Mouse (Mus musculus) neural tube, embryonic 14.5 days (tissue): ENCODE results near the gene Ccser1. TPM values are rescaled to one million over a fixed set of nuclear protein-coding genes. Genes with fewer than 3 reads are reported as not detected.

Experiments used
- ATAC-seq: fragments of 200-750 bp; cut with Nextera tagmentation; 2 replicates; pipeline ENCODE4 v1.8.0; 2017; ENCODE audit warnings: low read depth, mild to moderate bottlenecking, moderate TSS enrichment, moderate library complexity
- H3K27ac ChIP-seq: fragments of 300-500 bp; sonication (generic); 2 replicates; pipeline ENCODE4 v1.5.1; 2014; ENCODE audit warnings: low read depth, mild to moderate bottlenecking, control low read depth, low read length, moderate library complexity, mixed read lengths
- H3K27me3 ChIP-seq: fragments of 300-500 bp; sonication (generic); 2 replicates; pipeline ENCODE4 v1.6.1; 2014; ENCODE audit warnings: low read length; ENCODE audit not compliant: control insufficient read depth, insufficient read depth
- H3K36me3 ChIP-seq: fragments of 300-500 bp; sonication (generic); 2 replicates; pipeline ENCODE4 v1.6.1; 2014; ENCODE audit warnings: low read length, mixed read lengths; ENCODE audit not compliant: control insufficient read depth, insufficient read depth
- H3K4me1 ChIP-seq: fragments of 300-500 bp; sonication (generic); 2 replicates; pipeline ENCODE4 v1.6.1; 2014; ENCODE audit warnings: low read length; ENCODE audit not compliant: control insufficient read depth, insufficient read depth
- H3K4me2 ChIP-seq: fragments of 300-500 bp; sonication (generic); 2 replicates; pipeline ENCODE4 v1.6.1; 2014; ENCODE audit warnings: mild to moderate bottlenecking, low read depth, low read length, control low read depth
- H3K4me3 ChIP-seq: fragments of 300-500 bp; sonication (generic); 2 replicates; pipeline ENCODE4 v1.5.1; 2014; ENCODE audit warnings: low read depth, low read length, control low read depth, mixed read lengths
- H3K9ac ChIP-seq: fragments of 300-500 bp; sonication (generic); replicated peaks from 2 replicates; pipeline ENCODE4 v1.6.1; 2014; ENCODE audit warnings: low read depth, mild to moderate bottlenecking, control low read depth, low read length, mixed read lengths
- H3K9me3 ChIP-seq: fragments of 300-500 bp; sonication (generic); 2 replicates; pipeline ENCODE4 v1.6.1; 2016; ENCODE audit warnings: low read length; ENCODE audit not compliant: control insufficient read depth
- WGBS: fragments of 180-500 bp; shearing (Covaris S2); extraction: QIAGEN DNeasy Blood & Tissue Kit; methylation state at CpG from one replicate; pipeline ENCODE4 v1.1.7; 2014; 5-methylcytosine and 5-hydroxymethylcytosine counted together
- polyA plus RNA-seq: library from polyadenylated mRNA; unstranded; fragments of >200 nt; fragmentation: Nextera tagmentation; extraction: Ambion mirVana; gene quantifications from 2 replicates; pipeline ENCODE4 v1.2.1, GENCODE M21; 2014

The Ccser1 gene
- polyA plus RNA-seq, 1 experiment from 2014 or later = 37.5 TPM

- Histone ChIP-seq H3K27ac (no peak overlapping the region), H3K4me1 (no peaks in the 10 kb centered on the region), H3K36me3 (no peaks in the 10 kb centered on the region), H3K4me3 (no peak overlapping the region), H3K4me2 (no peak overlapping the region), H3K27me3 (no peaks in the 10 kb centered on the region), H3K9ac (no peak overlapping the region), H3K9me3 (no peaks in the 10 kb centered on the region)
- 91% methylated on average over 5 of the region's 5 CpGs for WGBS
- no peak; the same call in 1 of the 2 replicates for ATAC-seq
Observed at GRCm38 (mm10) chr6:61493386-61493785, 313.3 kb downstream of the Ccser1 start.

- H3K9me3 ChIP-seq = no peaks in the 10 kb centered on the region
- no peaks in the 10 kb centered on the region for H3K4me1 ChIP-seq
- no peak overlapping the region for H3K27ac ChIP-seq
- H3K9ac ChIP-seq = no peak overlapping the region
- no peak for ATAC-seq
- no peak overlapping the region for H3K4me3 ChIP-seq
- no peaks in the 10 kb centered on the region for H3K36me3 ChIP-seq
- WGBS = 74% methylated on average over 2 of the region's 2 CpGs
- no peaks in the 10 kb centered on the region for H3K27me3 ChIP-seq
- H3K4me2 ChIP-seq = no peak overlapping the region
Observed at GRCm38 (mm10) chr6:61515310-61515709, 335.2 kb downstream of the Ccser1 start.

- WGBS = 79% methylated on average over 2 of the region's 2 CpGs
- Histone ChIP-seq H3K4me3 (no peak overlapping the region), H3K27ac (no peak overlapping the region), H3K27me3 (no peaks in the 10 kb centered on the region), H3K9ac (no peak overlapping the region), H3K4me1 (no peaks in the 10 kb centered on the region), H3K36me3 (no peaks in the 10 kb centered on the region), H3K9me3 (no peaks in the 10 kb centered on the region), H3K4me2 (no peak overlapping the region)
- ATAC-seq = no peak
Observed at GRCm38 (mm10) chr6:61521587-61521986, 341.5 kb downstream of the Ccser1 start.

DNA sequence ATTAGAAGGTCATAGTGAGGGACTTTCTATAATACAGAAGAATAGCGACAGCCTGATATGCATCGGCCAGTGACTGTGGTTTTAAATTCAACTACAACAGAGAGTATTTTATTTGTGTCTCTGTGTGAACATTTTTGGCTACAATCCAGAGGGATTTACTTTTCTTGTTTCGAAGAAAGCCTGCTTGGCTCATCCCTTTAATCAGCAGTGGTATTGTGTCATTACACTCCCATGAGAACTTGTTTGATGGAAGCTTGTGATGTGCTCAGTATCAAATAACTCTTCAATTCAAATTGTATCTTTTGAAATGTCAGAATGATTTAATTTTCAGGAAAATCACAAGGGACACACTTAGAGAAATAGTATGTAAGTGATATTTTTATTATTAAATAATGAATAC lies 342.0 kb downstream of the Ccser1 start:
- H3K9ac ChIP-seq = no peak overlapping the region
- no peak overlapping the region for H3K27ac ChIP-seq
- no peaks in the 10 kb centered on the region for H3K36me3 ChIP-seq
- 55% methylated on average over 3 of the region's 3 CpGs for WGBS
- no peak for ATAC-seq
- H3K4me3 ChIP-seq = no peak overlapping the region
- no peak overlapping the region for H3K4me2 ChIP-seq
- no peaks in the 10 kb centered on the region for H3K4me1 ChIP-seq
- H3K9me3 ChIP-seq = no peaks in the 10 kb centered on the region
- no peaks in the 10 kb centered on the region for H3K27me3 ChIP-seq

GRCm38 (mm10) chr6:61523748-61524493 lies 343.8 kb downstream of the Ccser1 start:
- no peak for ATAC-seq
- no peaks in the 10 kb centered on the region for H3K4me1 ChIP-seq
- H3K4me2 ChIP-seq = no peak overlapping the region
- 42% methylated on average over 14 of the region's 14 CpGs for WGBS
- H3K9ac ChIP-seq = no peak overlapping the region
- no peaks in the 10 kb centered on the region for H3K27me3 ChIP-seq
- H3K27ac ChIP-seq = no peak overlapping the region
- no peaks in the 10 kb centered on the region for H3K36me3 ChIP-seq
- H3K9me3 ChIP-seq = no peaks in the 10 kb centered on the region
- H3K4me3 ChIP-seq = no peak overlapping the region

DNA sequence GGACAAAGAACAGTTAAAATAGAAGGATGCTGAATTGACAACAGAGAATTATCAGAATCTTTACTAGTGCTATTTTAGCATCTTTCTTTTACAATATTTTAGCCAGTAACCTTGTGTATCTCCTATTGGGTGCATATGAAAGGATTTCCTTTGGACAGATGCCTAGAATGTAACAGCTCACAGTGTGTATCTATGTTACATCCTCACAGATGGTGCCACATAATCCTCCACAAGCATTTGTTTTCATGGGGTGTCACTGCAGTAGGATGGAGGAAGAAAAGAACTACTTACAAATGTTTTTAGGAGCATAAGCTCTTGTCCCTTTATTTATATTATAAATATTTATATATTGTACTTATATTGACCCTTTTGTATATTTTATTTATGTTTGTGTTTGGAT lies 360.6 kb downstream of the Ccser1 start:
- Histone ChIP-seq H3K36me3 (no peaks in the 10 kb centered on the region), H3K4me2 (no peak overlapping the region), H3K4me3 (no peak overlapping the region), H3K9me3 (no peaks in the 10 kb centered on the region), H3K27me3 (no peaks in the 10 kb centered on the region), H3K27ac (no peak overlapping the region), H3K9ac (no peak overlapping the region), H3K4me1 (0 out of 2 replicates have a peak, but pooled peaks cover 4% of the 10 kb centered on the region)
- ATAC-seq = no peak

- Histone ChIP-seq H3K27me3 (no peaks in the 10 kb centered on the region), H3K4me1 (0 out of 2 replicates have a peak, but pooled peaks cover 4% of the 10 kb centered on the region), H3K4me2 (no peak overlapping the region), H3K4me3 (no peak overlapping the region), H3K27ac (0 out of 2 replicates have a peak overlapping the region, but pooled peaks have one; percentile 6), H3K9ac (no peak overlapping the region), H3K36me3 (no peaks in the 10 kb centered on the region), H3K9me3 (no peaks in the 10 kb centered on the region)
- peak; percentile 51; the same call in 1 of the 2 replicates for ATAC-seq
- WGBS = 41% methylated on average over 7 of the region's 7 CpGs
Observed at GRCm38 (mm10) chr6:61543459-61544044, 363.4 kb downstream of the Ccser1 start.

DNA sequence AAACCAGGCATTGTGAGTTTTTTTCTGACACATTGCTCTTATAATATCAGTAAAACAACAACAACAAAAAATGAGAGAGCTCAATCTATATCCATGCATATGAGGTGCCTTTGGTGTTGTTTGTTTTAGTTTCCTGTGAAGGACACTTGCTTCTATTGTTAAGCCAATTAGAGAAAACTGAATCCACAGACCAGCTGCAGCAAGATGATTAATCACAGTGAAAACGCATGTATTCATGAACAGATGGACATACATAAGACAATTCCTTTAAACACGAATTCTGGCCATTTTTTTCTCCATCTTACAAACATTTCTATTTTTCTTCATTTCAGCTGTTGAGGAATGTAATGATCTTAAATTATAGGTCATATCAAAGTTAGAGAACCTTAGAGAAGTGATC lies 387.4 kb downstream of the Ccser1 start:
- Histone ChIP-seq H3K9ac (no peak overlapping the region), H3K36me3 (no peaks in the 10 kb centered on the region), H3K4me2 (no peak overlapping the region), H3K4me1 (no peaks in the 10 kb centered on the region), H3K27ac (no peak overlapping the region), H3K27me3 (no peaks in the 10 kb centered on the region), H3K9me3 (no peaks in the 10 kb centered on the region), H3K4me3 (no peak overlapping the region)
- ATAC-seq = no peak
- WGBS = 71% methylated on average over 2 of the region's 2 CpGs

DNA sequence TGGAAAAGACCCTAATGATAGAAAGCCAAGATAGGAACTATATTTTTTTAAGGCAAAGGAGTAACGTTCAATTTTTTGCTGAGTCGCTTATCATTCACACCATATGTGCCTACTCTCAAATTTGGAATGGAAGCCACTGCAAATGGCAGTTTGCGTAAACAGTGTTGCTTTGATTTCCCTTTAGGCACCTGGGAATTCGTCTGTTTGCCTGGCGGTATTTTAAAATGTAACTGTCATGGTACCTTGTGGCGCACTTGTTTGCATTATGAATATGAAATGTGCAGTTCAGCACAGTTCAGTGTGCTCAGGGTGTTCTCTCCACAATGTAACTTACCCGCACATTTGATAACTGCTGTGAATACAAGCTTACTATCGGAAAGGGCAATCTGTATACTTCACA lies 387.8 kb downstream of the Ccser1 start:
- H3K4me1 ChIP-seq = no peaks in the 10 kb centered on the region
- WGBS = 89% methylated on average over 8 of the region's 8 CpGs
- H3K9ac ChIP-seq = no peak overlapping the region
- no peak overlapping the region for H3K4me2 ChIP-seq
- ATAC-seq = no peak
- no peaks in the 10 kb centered on the region for H3K27me3 ChIP-seq
- no peak overlapping the region for H3K4me3 ChIP-seq
- H3K27ac ChIP-seq = no peak overlapping the region
- H3K36me3 ChIP-seq = no peaks in the 10 kb centered on the region
- H3K9me3 ChIP-seq = no peaks in the 10 kb centered on the region
